Mouse (Mus musculus) A20 (cell line): ENCODE data around the gene Zfp735.

Experiments
- DNase-seq: peaks from one replicate; pipeline ENCODE4 v3.0.0-alpha.2; 2011; ENCODE audit warnings: low read depth, low spot score

The Zfp735 gene

GRCm38 (mm10) chr11:73688478-73688877 is at the start of gene Zfp735:
Gene Zfp735, plus strand, starts transcription at chr11:73688778.
- DNase-seq = no peak

GRCm38 (mm10) chr11:73759115-73759514 is 70.5 kb downstream of the Zfp735 start:
- no peak for DNase-seq
